Mouse (Mus musculus) effector memory CD4-positive, alpha-beta T cell, adult 5 months (primary cell): ENCODE results near the gene Tmem255a. TPM values are rescaled to one million over a fixed set of nuclear protein-coding genes. Genes with fewer than 3 reads are reported as not detected.

Source experiments
- polyA plus RNA-seq: library from polyadenylated mRNA; unstranded; fragments of 100-300 nt; shearing (Covaris generic); gene quantifications from one replicate; pipeline ENCODE4 v1.2.1, GENCODE M21; 2017

Gene Tmem255a
- polyA plus RNA-seq = not detected

DNA sequence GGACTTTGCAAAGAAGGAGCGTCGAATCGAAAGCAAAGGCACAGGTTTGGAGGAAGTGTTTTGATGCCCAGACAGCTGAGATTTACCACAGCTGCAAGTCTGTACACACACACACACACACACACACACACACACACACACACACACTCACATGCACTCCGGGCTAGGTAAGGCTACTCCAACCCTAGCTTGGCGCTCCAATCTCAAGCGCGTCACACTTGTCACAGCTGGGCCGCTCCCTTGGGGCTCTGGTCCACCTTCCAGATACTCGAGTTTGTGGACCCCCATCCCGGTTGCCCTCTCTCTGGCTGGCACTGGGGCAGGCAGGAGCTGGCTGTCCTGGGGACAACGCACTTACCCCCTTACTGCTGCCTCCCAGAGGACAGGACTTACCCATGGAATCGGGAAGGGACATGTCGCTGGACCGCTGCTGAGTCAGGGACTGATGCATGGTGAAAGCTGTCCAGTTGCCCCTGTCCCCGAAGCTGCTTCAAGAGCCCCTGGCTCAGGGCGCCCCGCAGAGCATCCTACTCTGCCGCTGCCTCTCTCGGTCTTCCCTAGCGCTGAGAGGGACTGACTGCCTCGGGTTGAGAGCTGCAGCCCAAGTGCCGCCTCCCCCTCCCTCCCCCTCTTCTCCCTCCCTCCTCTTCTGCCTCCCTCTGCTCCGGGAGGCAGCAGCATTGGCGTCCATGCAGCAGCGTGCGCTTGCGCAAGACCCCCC, at the start of gene Tmem255a:
Gene Tmem255a (minus strand): TSS at position 589 of the 721 bp plus-strand sequence.

GRCm38 (mm10) chrX:38189552-38190457, 62.4 kb downstream of the Tmem255a start, which contains the start of gene Zbtb33:
Gene Zbtb33 (plus strand): TSS chrX:38189793.

Other genes with a start within 250 kb of the Tmem255a start
- not detected for gene Btg1-ps1, start 233.6 kb downstream of the Tmem255a start, polyA plus RNA-seq
- gene Btg1-ps2, start 209.3 kb downstream of the Tmem255a start, polyA plus RNA-seq = not detected
- gene Rhox10, start 186.0 kb downstream of the Tmem255a start, polyA plus RNA-seq = not detected
- not detected for gene Rhox11, start 167.3 kb downstream of the Tmem255a start, polyA plus RNA-seq
- not detected for gene Rhox12, start 141.5 kb downstream of the Tmem255a start, polyA plus RNA-seq
- gene Rhox13, start 131.2 kb downstream of the Tmem255a start, polyA plus RNA-seq = not detected
- gene Zbtb33, start 62.6 kb downstream of the Tmem255a start, polyA plus RNA-seq = 1.5 TPM
- not detected for gene Atp1b4, start 63.7 kb upstream of the Tmem255a start, polyA plus RNA-seq
- gene Lamp2, start 204.0 kb upstream of the Tmem255a start, polyA plus RNA-seq = 34.8 TPM